Mouse (Mus musculus) hindbrain, embryonic 11.5 days (tissue): ENCODE results near the gene Medag. TPM values are rescaled to one million over a fixed set of nuclear protein-coding genes. Genes with fewer than 3 reads are reported as not detected.

Source experiments
- ATAC-seq: fragments of 200-750 bp; cut with Nextera tagmentation; 2 replicates; pipeline ENCODE4 v1.8.0; 2017; ENCODE audit warnings: mild to moderate bottlenecking, moderate TSS enrichment, moderate library complexity; ENCODE audit not compliant: low FRiP score
- DNase-seq: peaks from one replicate; pipeline ENCODE4 v3.0.0-alpha.2; 2015; ENCODE audit warnings: low spot score
- H3K27ac ChIP-seq: fragments of 300-500 bp; sonication (generic); 2 replicates; pipeline ENCODE4 v1.5.1; 2014; ENCODE audit warnings: mild to moderate bottlenecking, low read depth, low read length
- H3K27me3 ChIP-seq: fragments of 300-500 bp; sonication (generic); 2 replicates; pipeline ENCODE4 v1.6.1; 2014; ENCODE audit warnings: mild to moderate bottlenecking, low read length, moderate library complexity, mixed read lengths; ENCODE audit not compliant: control insufficient read depth, insufficient read depth
- H3K36me3 ChIP-seq: fragments of 300-500 bp; sonication (generic); 2 replicates; pipeline ENCODE4 v1.6.1; 2014; ENCODE audit warnings: mild to moderate bottlenecking, low read length, moderate library complexity, mixed read lengths; ENCODE audit not compliant: control insufficient read depth, insufficient read depth
- H3K4me1 ChIP-seq: fragments of 300-500 bp; sonication (generic); replicated peaks from 2 replicates; pipeline ENCODE4 v1.6.1; 2014; ENCODE audit warnings: low read length, mixed read lengths; ENCODE audit not compliant: control insufficient read depth, insufficient read depth
- H3K4me2 ChIP-seq: fragments of 300-500 bp; sonication (generic); replicated peaks from 2 replicates; pipeline ENCODE4 v1.6.1; 2014; ENCODE audit warnings: mild to moderate bottlenecking, low read depth, low read length
- H3K4me3 ChIP-seq: fragments of 300-500 bp; sonication (generic); 2 replicates; pipeline ENCODE4 v1.5.1; 2014; ENCODE audit warnings: low read depth, low read length
- H3K9ac ChIP-seq: fragments of 300-500 bp; sonication (generic); 2 replicates; pipeline ENCODE4 v1.6.1; 2014; ENCODE audit warnings: low read depth, low read length
- H3K9me3 ChIP-seq: fragments of 300-500 bp; sonication (generic); 2 replicates; pipeline ENCODE4 v1.6.1; 2016; ENCODE audit warnings: low read length; ENCODE audit not compliant: control insufficient read depth
- WGBS: fragments of 180-500 bp; shearing (Covaris S2); extraction: QIAGEN DNeasy Blood & Tissue Kit; methylation state at CpG from one replicate; pipeline ENCODE4 v1.1.7; 2014; 5-methylcytosine and 5-hydroxymethylcytosine counted together
- polyA plus RNA-seq: library from polyadenylated mRNA; unstranded; fragments of >200 nt; fragmentation: Nextera tagmentation; extraction: Ambion mirVana; gene quantifications from 2 replicates; pipeline ENCODE4 v1.2.1, GENCODE M21; 2014

Gene Medag
- polyA plus RNA-seq: 0.25 and 0.80 TPM in 2 replicates

DNA sequence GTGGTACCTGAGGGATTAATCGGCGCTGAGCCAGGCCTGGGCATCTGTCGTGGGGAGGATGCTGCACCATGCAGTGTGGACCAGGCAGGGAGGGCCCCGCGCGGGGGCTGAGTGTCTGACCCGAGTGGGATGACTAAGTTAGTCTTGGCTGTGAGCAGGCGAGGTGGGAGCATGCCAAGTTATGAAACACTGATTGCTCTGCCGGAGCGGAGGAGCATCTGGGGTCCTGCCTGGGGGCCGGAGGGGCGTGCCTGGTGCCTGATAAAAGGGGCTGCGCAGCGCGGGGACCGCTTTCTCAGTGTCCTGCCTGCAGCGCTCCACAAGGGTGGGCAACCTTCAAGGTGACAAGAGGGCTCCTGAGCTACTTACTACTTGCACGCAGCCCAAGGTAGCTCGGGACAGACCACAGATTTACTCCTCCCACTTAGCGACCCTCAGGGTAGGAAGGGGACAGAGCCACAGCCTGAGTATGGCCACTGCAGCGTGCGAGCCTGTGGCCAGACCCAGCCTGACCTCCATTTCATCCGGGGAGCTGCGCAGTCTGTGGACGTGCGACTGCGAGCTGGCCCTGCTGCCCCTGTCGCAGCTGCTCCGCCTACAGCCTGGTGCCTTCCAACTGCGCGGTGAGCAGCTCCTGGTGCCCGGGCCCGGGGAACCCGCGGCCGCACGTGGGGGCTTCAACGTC lies at the start of gene Medag:
Medag (plus strand) TSS at position 241 of the 685 bp plus-strand sequence.
- 4% methylated on average over 38 of the region's 38 CpGs for WGBS
- DNase-seq (peak; percentile 56), ATAC-seq (peak; percentile 72)
- no peaks in the 10 kb centered on the region for H3K36me3 ChIP-seq
- peak within 1 kb of the TSS; percentile 21 for H3K4me3 ChIP-seq
- H3K27ac ChIP-seq: peak within 1 kb of the TSS; percentile 42
- H3K9me3 ChIP-seq: no peaks in the 10 kb centered on the region
- peak within 1 kb of the TSS; percentile 45 for H3K4me2 ChIP-seq
- H3K4me1 ChIP-seq: peaks cover 7% of the 10 kb centered on the region; the same call in 1 of the 2 replicates
- peak within 1 kb of the TSS; percentile 35 for H3K9ac ChIP-seq
- 0 out of 2 replicates have a peak, but pooled peaks cover 3% of the 10 kb centered on the region for H3K27me3 ChIP-seq

DNA sequence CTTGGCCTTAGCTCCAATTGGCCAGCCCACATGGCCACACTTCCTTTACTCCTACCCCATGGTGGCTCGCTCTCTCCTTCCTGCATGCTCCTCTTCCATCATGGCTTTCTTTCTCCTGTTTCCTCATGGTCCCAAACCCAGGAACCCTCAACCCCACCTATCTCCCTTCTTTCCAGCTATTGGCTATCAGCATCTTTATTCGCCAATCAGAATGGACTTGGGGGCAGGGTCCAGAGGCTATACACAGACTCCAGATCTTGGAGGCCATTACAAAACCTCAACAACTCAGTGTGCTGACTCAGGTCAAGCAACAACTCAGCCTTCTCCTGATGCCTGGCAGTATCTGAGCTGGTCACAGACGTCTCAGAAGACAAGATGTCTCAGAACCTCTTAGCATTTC lies 48.9 kb upstream of the Medag start:
- Histone ChIP-seq H3K4me1 (no peaks in the 10 kb centered on the region), H3K4me3 (no peak overlapping the region), H3K27ac (no peak overlapping the region), H3K36me3 (no peaks in the 10 kb centered on the region), H3K9ac (no peak overlapping the region), H3K9me3 (no peaks in the 10 kb centered on the region), H3K27me3 (no peaks in the 10 kb centered on the region), H3K4me2 (no peak overlapping the region)
- 82% methylated on average over 3 of the region's 3 CpGs for WGBS
- ATAC-seq (no peak), DNase-seq (no peak)

DNA sequence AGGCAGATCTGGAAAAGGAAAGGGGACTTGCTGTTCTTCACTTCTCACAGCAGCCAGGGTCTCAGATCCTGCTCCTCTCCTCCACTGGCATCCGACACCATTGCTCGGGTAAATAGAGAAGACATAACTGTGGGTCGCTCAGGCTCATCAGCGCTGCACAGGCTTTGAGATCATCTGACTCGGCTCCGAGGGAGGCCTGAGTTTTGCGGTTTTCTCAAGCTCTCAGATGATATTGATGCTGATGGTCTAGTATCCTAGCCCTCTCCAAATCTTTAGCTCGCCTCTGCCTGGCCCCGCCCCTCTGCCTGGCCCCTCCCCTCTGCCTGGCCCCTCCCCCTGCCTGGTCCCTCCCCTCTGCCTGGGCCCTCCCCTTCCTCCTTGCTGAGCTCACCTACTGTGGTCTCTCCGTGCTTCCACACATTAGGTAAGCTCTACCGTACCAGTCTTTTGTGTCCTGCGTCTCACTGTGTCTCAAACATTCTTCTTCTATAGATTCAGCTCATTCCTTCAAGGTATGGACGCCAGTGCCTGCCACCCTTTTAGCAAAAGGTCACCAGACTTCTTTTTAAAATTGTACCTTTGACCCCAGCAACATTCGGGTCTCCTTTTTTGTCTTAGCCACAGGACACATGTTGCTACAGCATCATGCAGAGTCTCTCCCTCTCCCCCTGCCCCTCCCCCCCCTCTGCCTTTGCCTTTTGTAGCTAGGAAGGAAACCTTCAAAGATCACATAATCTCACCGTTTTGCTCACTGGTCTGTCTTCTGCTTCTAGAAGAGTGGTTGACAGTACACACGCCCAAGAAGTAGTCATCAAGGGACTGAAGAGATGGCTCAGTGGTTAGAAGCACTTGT lies 47.4 kb upstream of the Medag start:
- H3K27me3 ChIP-seq: no peaks in the 10 kb centered on the region
- no peak overlapping the region for H3K9ac ChIP-seq
- no peaks in the 10 kb centered on the region for H3K4me1 ChIP-seq
- 54% methylated on average over 16 of the region's 16 CpGs for WGBS
- H3K4me3 ChIP-seq: no peak overlapping the region
- H3K9me3 ChIP-seq: no peaks in the 10 kb centered on the region
- no peak overlapping the region for H3K4me2 ChIP-seq
- no peak overlapping the region for H3K27ac ChIP-seq
- no peak for DNase-seq
- no peak for ATAC-seq
- H3K36me3 ChIP-seq: no peaks in the 10 kb centered on the region

DNA sequence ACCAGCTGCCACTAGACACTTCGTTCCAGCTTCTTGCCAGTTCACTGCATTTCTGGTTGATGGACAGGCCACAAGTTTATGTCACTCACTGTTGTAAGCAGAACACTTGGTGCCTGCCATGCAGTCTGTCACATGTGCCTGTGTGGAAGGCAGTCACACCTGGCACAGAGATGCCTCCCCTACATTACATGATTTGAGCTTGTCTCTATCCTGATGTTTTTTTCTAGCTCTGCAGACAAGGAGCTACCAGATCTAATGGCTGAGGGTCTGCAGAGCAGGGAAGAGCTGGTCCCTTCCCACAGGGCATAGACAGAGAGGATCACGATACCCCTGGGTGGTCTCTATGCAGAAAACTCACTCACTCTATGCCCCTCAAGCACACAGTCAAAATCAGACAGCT lies 44.5 kb upstream of the Medag start:
- no peaks in the 10 kb centered on the region for H3K4me1 ChIP-seq
- no peak overlapping the region for H3K9ac ChIP-seq
- no peak overlapping the region for H3K4me2 ChIP-seq
- H3K4me3 ChIP-seq: no peak overlapping the region
- DNase-seq (no peak), ATAC-seq (no peak)
- no peak overlapping the region for H3K27ac ChIP-seq
- no peaks in the 10 kb centered on the region for H3K9me3 ChIP-seq
- H3K27me3 ChIP-seq: no peaks in the 10 kb centered on the region
- H3K36me3 ChIP-seq: no peaks in the 10 kb centered on the region
- 87% methylated on average over 2 of the region's 2 CpGs for WGBS

DNA sequence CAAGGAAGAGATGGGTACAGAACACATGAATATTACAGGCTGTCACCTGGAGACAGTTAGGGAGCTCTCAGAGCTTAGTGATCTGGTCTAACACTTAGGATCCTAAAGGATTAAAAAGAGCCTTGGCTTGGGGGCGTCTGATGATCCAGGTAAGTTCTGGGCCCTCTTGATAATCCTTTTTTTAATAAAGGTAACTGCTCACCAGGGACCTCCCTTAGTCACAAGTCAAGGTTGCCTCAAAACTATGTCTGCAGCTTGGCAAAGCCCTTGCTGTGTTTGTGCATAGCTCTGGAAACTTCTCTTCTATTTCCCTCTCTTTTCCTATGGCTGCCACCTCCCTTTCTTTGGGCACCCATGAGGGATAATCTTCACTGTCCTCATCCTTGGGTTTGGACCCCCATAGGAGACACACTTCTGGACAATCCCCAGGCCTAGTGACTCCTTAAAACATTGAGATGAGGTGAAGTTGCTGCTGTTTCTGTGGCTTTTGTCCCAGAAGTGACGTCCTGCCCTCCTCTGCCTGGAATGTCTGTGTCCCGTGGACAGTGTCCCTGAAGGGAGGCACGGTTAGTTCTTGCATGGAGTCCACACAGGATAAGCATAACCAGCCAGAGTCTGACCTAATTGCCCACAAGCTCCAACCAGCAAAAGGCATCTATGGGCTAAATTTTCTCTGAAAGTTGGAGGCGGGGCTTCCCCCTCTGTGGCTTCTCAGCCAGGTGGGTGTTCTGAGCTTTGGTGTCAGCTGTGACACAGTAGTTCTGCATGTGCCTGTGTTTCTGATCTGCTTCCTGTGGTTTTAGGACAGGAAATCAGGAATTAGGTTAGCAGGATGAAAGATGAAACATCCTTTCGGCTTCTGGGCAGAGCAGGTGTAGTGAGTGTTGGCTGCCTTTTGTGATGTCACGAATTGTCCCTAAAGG lies 43.7 kb upstream of the Medag start:
- WGBS: 62% methylated on average over 7 of the region's 7 CpGs
- Histone ChIP-seq H3K36me3 (no peaks in the 10 kb centered on the region), H3K4me3 (no peak overlapping the region), H3K9me3 (no peaks in the 10 kb centered on the region), H3K27ac (no peak overlapping the region), H3K4me1 (no peaks in the 10 kb centered on the region), H3K9ac (no peak overlapping the region), H3K27me3 (no peaks in the 10 kb centered on the region), H3K4me2 (no peak overlapping the region)
- DNase-seq (no peak), ATAC-seq (no peak)

DNA sequence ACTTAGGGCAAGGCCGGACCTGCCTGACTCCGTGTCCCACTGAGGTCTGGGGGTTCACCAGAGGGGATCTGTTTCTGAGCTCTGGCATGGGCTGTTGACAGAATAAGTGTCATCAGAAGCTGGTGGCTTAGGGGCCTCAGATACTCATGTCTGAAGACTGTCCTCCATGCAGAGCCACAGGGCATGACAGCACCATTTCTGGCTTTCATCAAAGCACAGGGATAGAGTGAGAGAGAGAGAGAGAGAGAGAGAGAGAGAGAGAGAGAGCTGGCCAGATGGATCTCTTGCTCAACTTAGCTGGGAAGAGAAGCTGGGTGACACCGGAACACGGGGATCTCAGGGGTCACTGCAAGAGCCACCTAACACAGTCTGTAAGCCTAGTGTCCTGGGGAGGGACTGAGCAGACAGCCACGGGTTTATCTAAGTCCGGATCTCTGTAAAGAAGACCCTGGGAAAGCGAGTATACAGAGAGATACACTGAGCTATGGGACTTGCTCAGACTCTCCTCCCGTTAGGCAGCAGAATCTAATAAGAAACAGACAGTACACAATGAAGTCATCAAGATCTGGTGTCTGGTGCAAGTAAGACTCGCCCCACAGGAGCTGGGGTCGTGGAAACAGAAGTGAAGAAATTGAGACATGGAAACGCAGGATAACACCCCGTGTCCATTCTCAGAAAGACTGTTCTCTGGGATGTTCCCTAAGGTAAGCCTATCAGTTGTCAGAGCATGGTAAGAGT lies 42.8 kb upstream of the Medag start:
- 59% methylated on average over 12 of the region's 12 CpGs for WGBS
- DNase-seq: no peak
- Histone ChIP-seq H3K36me3 (no peaks in the 10 kb centered on the region), H3K4me2 (no peak overlapping the region), H3K9ac (no peak overlapping the region), H3K27ac (no peak overlapping the region), H3K9me3 (no peaks in the 10 kb centered on the region), H3K4me3 (no peak overlapping the region), H3K27me3 (no peaks in the 10 kb centered on the region), H3K4me1 (no peaks in the 10 kb centered on the region)
- no peak for ATAC-seq

DNA sequence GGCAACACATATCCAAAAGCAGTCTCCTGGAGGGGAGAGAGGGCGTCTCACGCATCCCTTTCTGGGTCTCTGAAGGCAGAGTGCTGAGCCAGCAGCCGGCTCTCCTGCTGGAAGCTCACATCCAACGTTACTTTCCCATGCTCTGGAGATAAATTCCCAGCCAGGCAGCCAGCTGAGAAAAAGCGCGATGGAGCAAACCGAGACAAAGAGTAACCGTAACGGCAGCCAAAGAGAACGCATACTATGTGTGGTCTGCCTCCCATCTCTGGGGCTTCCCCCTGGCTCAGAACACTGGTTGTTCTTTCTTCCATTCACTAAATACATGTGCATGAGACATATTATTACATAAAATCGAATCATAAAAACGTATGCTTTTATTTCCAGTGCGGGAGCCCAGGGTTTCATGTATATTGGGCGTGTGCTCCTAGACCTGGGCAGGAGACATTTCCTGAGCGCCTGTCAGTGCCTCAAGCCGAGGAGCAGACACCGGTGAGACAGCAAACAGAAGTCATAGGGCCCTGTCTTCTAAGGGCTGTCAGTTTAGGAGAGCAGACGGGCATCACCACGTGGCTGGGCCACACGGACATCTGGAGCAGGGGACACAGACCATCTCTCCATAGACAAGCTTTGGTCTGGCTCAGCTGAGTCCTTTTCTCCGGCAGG lies 42.0 kb upstream of the Medag start:
- 76% methylated on average over 21 of the region's 21 CpGs for WGBS
- Histone ChIP-seq H3K4me3 (no peak overlapping the region), H3K36me3 (no peaks in the 10 kb centered on the region), H3K27ac (no peak overlapping the region), H3K9me3 (no peaks in the 10 kb centered on the region), H3K4me2 (no peak overlapping the region), H3K9ac (no peak overlapping the region), H3K27me3 (no peaks in the 10 kb centered on the region), H3K4me1 (no peaks in the 10 kb centered on the region; the same call in 1 of the 2 replicates)
- DNase-seq: no peak
- no peak for ATAC-seq
